Mouse (Mus musculus): ENCODE data around the gene Fgf15.

DNA sequence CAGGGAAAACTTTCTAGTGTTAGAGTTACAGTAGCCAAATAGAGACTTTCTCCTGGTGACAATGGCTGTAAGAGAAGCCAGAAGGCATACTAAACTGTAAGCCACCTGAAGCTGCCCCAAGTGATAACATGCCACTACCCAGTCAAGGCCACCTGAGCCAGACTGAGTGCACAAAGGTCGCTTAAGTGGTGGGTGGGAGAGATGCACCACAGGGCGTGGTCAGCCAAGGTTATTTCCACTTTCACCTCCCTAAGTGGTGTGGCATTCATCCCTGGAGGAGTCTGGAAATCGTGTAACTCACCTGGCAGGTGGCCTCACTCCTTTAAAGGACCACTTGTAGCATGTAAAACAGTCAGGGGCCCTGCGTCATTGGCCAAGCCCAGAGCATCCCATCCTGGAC lies 29.2 kb upstream of the Fgf15 start:
- TF ChIP-seq KAT2A (conservative IDR thresholded peaks at IDR 0.05; ENCODE audit: low read depth, low read length) (no peak), CHD1 (IDR thresholded peaks at IDR 0.05; ENCODE audit: low read depth, low read length) (no peak), MYC (IDR thresholded peaks at IDR 0.05; ENCODE audit: low read depth, low read length) (no peak), ZC3H11A (IDR thresholded peaks at IDR 0.05; ENCODE audit: low read depth, low read length) (no peak), USF1 (IDR thresholded peaks at IDR 0.05; ENCODE audit: low read depth, low read length) (no peak), ZMIZ1 (IDR thresholded peaks at IDR 0.05; ENCODE audit: low read depth, low read length) (no peak), USF2 (IDR thresholded peaks at IDR 0.05; ENCODE audit: borderline replicate concordance in 1 of 2, insufficient read depth in 1 of 2, low read depth in 1 of 2, low read length in 2 of 2) (no peak), CTCF (IDR thresholded peaks at IDR 0.05 in 2 of 3, conservative IDR thresholded peaks at IDR 0.05 in 1 of 3; ENCODE audit: control insufficient read depth in 1 of 3, insufficient read depth in 1 of 3, low read depth in 2 of 3, low read length in 3 of 3, poor library complexity in 1 of 3, severe bottlenecking in 1 of 3) (no peak), POLR2A (IDR thresholded peaks at IDR 0.05; ENCODE audit: control insufficient read depth in 1 of 2, insufficient read depth in 1 of 2, low read depth in 1 of 2, low read length in 2 of 2, poor library complexity in 1 of 2) (no peak), JUND (IDR thresholded peaks at IDR 0.05; ENCODE audit: low read depth, low read length) (no peak), GATA1 (IDR thresholded peaks at IDR 0.05; ENCODE audit: low read depth, low read length) (no peak), MAFK (IDR thresholded peaks at IDR 0.05; ENCODE audit: borderline replicate concordance, low read depth, low read length) (no peak)
